ENCODE assay signal across 8 mouse cellular contexts in the genomic region with DNA sequence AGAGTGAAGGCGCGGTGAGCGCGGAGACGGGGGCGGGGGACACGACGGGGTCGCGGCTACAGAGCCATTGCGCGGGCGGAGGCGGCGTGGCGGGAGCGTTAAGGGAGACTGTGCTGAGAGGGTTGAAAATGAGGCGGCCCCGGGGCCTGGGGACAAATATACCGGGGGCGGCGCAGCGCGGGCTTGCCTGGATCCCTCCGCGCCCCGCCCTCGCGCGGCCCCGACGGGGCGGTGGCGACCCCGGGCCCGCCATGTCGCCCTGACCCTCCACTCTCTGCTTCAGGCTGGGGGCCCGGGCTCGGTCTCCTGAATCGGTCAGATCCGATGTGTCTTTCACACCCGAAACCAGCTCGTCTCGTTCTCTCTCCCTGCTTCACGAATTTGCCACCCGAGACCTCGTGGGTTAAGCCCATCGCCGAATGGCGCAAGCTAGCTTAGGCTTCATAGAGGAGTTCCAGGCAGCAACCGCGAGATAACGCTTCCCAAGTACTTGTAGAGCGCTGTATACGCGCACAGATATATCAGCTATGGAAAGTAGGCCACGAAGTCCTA. TPM values are rescaled to one million over a fixed set of nuclear protein-coding genes. Genes with fewer than 3 reads are reported as not detected.
DNase-seq lines count a peak whose midpoint lies in the region; ATAC-seq and TF ChIP-seq lines count a peak whose summit lies in the region.

A gene (minus strand): TSS at position 189 of the 552 bp plus-strand sequence.

- peak within 1 kb of the TSS; percentile 93 for H3K27ac ChIP-seq in embryonic fibroblast, embryonic 13.5 days (ENCODE audit: insufficient read depth, low read length)
- peak within 1 kb of the TSS; percentile 98 for H3K27ac ChIP-seq in heart, embryonic 15.5 days

- H3K9me3 ChIP-seq in heart, embryonic 15.5 days (replicated peaks) = no peaks in the 10 kb centered on the region

- peak within 1 kb of the TSS; percentile 66 for H3K4me2 ChIP-seq in heart, embryonic 15.5 days

- no peak for TF ChIP-seq CTCF in embryonic fibroblast, embryonic 13.5 days (IDR thresholded peaks at IDR 0.05; ENCODE audit: borderline replicate concordance, insufficient read depth, low read length)

- peak; percentile 50 to 57 for DNase-seq in frontal cortex, postnatal 36 days (ENCODE audit: low spot score in 2 of 2)
- peak; percentile 57 for DNase-seq in R1 (ENCODE audit: low read depth, low spot score)
- DNase-seq in left cerebral cortex, postnatal 14 days (ENCODE audit: low spot score in 2 of 2) = peak; percentile 51 to 58
- DNase-seq in mesoderm, embryonic 11.5 days (ENCODE audit: low read depth, low spot score) = peak; percentile 61
- DNase-seq in thymus, postnatal 25 days = no peak

- WGBS in heart, embryonic 15.5 days = under 1% methylated on average over 55 of the region's 57 CpGs

- no peak for ATAC-seq in frontal cortex, adult (ENCODE audit: low TSS enrichment)
- peak; percentile 19 for ATAC-seq in heart, embryonic 15.5 days (replicated peaks; ENCODE audit: insufficient number of reproducible peaks, insufficient read depth, low FRiP score, low read depth)

- H3K36me3 ChIP-seq in heart, embryonic 15.5 days = peaks cover 4% of the 10 kb centered on the region; the same call in 1 of the 2 replicates

- peaks cover 14% of the 10 kb centered on the region; the same call in 1 of the 2 replicates for H3K4me1 ChIP-seq in embryonic fibroblast, embryonic 13.5 days (ENCODE audit: control insufficient read depth, insufficient read depth, low read length)
- peaks cover 48% of the 10 kb centered on the region for H3K4me1 ChIP-seq in heart, embryonic 15.5 days (replicated peaks)

- peak; percentile 56 for TF ChIP-seq POLR2A in embryonic fibroblast, embryonic 13.5 days (IDR thresholded peaks at IDR 0.05; ENCODE audit: low read depth, low read length)

- intact Hi-C loops in left cerebral cortex, postnatal 14 days (cut with DNase I) = loop anchor here (5.0 kb wide), 1 partner anchor 69 kb away; a partner anchor contains a TSS

- no peaks in the 10 kb centered on the region for H3K27me3 ChIP-seq in heart, embryonic 15.5 days

- H3K9ac ChIP-seq in heart, embryonic 15.5 days = peak within 1 kb of the TSS; percentile 95

- peak within 1 kb of the TSS; percentile 65 for H3K4me3 ChIP-seq in embryonic fibroblast, embryonic 13.5 days (ENCODE audit: insufficient read depth, low read length)
- peak within 1 kb of the TSS; percentile 91 for H3K4me3 ChIP-seq in heart, embryonic 15.5 days

RNA-seq across cellular contexts. Expression of the gene that starts here (rescaled TPM):
- polyA plus RNA-seq in embryonic fibroblast, embryonic 13.5 days (2011; ENCODE audit: insufficient read length, low read depth, missing spikeins) = 342 and 471 TPM in 2 replicates
- polyA plus RNA-seq in heart, embryonic 15.5 days (2015; fragmentation: Nextera tagmentation; extraction: Ambion mirVana) = 2.5 TPM in 2 replicates
- 10 to 100 TPM; 24.4 to 25.1 TPM for total RNA-seq in left cerebral cortex, postnatal 14 days (2021)

Comparison
In these comparisons a context has a peak if more than half of its experiments do, and no peak if none do; other contexts are left out.
1. RNA of the gene that starts here (polyA plus RNA-seq): 342 to 471 TPM in embryonic fibroblast, embryonic 13.5 days; 2.5 TPM in heart, embryonic 15.5 days; every median in the first group is over 10 times any median in the second.